Mouse (Mus musculus) heart, embryonic 11.5 days (tissue): Measurements from ENCODE around the gene Osgin1. TPM values are rescaled to one million over a fixed set of nuclear protein-coding genes. Genes with fewer than 3 reads are reported as not detected.

Experiments
- ATAC-seq: fragments of 200-750 bp; cut with Nextera tagmentation; replicated peaks from 2 replicates; pipeline ENCODE4 v1.8.0; 2017; ENCODE audit warnings: moderate library complexity; ENCODE audit not compliant: insufficient number of reproducible peaks, low FRiP score, low TSS enrichment
- H3K27ac ChIP-seq: fragments of 300-500 bp; sonication (generic); 2 replicates; pipeline ENCODE4 v1.5.1; 2014; ENCODE audit warnings: mild to moderate bottlenecking, low read depth, low read length
- H3K27me3 ChIP-seq: fragments of 300-500 bp; sonication (generic); 2 replicates; pipeline ENCODE4 v1.6.1; 2014; ENCODE audit warnings: mild to moderate bottlenecking, low read length, mixed read lengths; ENCODE audit not compliant: control insufficient read depth, insufficient read depth
- H3K36me3 ChIP-seq: fragments of 300-500 bp; sonication (generic); 2 replicates; pipeline ENCODE4 v1.6.1; 2014; ENCODE audit warnings: mild to moderate bottlenecking, low read length, moderate library complexity, mixed read lengths; ENCODE audit not compliant: control insufficient read depth, insufficient read depth
- H3K4me1 ChIP-seq: fragments of 300-500 bp; sonication (generic); 2 replicates; pipeline ENCODE4 v1.6.1; 2014; ENCODE audit warnings: low read length; ENCODE audit not compliant: control insufficient read depth, insufficient read depth
- H3K4me2 ChIP-seq: fragments of 300-500 bp; sonication (generic); 2 replicates; pipeline ENCODE4 v1.6.1; 2014; ENCODE audit warnings: mild to moderate bottlenecking, moderate library complexity
- H3K4me3 ChIP-seq: fragments of 300-500 bp; sonication (generic); 2 replicates; pipeline ENCODE4 v1.5.1; 2014; ENCODE audit warnings: low read depth, low read length
- H3K9ac ChIP-seq: fragments of 300-500 bp; sonication (generic); 2 replicates; pipeline ENCODE4 v1.6.1; 2014; ENCODE audit warnings: mild to moderate bottlenecking, low read depth, low read length, moderate library complexity
- H3K9me3 ChIP-seq: fragments of 300-500 bp; sonication (generic); replicated peaks from 2 replicates; pipeline ENCODE4 v1.6.1; 2016; ENCODE audit warnings: low read length; ENCODE audit not compliant: control insufficient read depth
- WGBS: fragments of 180-500 bp; shearing (Covaris S2); extraction: QIAGEN DNeasy Blood & Tissue Kit; methylation state at CpG from one replicate; pipeline ENCODE4 v1.1.7; 2014; ENCODE audit not compliant: insufficient replicate concordance; 5-methylcytosine and 5-hydroxymethylcytosine counted together
- polyA plus RNA-seq: library from polyadenylated mRNA; unstranded; fragments of >200 nt; fragmentation: Nextera tagmentation; extraction: Ambion mirVana; gene quantifications from 2 replicates; pipeline ENCODE4 v1.2.1, GENCODE M21; 2014

Gene Osgin1
- polyA plus RNA-seq, 1 experiment from 2014 or later: 0.94 TPM

DNA sequence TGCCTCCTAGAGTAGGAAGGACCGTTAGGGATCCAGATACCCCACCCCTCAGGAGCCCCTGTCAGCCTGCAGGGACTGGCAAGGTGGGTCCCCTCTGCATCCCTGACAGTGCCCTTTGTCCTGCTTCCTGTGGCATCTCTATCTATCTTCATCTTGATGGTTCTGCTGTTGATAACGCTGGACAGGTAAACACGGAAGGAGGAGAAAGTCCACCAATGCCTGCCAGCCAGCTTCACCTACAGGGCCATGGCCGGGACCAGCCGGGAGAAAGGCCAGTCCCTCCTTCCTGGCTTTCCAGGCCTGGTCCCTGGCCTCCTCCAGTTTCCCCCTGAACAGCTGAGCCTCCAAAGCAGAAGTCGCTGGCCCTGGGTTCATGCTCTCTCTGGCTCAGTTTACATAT, 645 bp downstream of the Osgin1 start:
- Histone ChIP-seq H3K27me3 (no peaks in the 10 kb centered on the region; the same call in none of the 2 replicates), H3K4me1 (peaks cover 9% of the 10 kb centered on the region; the same call in 1 of the 2 replicates), H3K4me3 (no peak overlapping the region), H3K9ac (no peak overlapping the region), H3K27ac (no peak overlapping the region), H3K9me3 (no peaks in the 10 kb centered on the region), H3K36me3 (no peaks in the 10 kb centered on the region), H3K4me2 (no peak overlapping the region)
- ATAC-seq: no peak
- 63% methylated on average over 6 of the region's 6 CpGs for WGBS

DNA sequence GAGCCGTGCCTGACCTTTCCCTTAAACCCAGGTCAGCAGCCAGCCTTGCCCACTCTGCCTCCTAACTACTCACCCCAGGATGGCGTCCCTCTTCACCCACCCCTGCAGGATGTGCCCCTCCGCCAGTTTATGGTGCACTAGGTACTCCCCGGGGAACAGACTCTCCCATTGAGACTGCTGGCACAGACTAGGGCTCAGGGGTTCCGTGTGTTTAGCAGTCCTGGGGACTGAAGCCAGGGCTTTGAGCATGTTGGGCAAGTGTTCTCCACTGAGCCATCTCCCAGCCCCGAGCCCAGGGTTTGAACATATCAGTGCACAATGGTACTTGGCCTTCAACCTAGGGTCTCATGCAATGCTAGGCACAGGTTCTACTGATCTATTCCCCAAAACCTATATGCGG, 1.6 kb downstream of the Osgin1 start:
- H3K27ac ChIP-seq: no peak overlapping the region
- no peak overlapping the region for H3K9ac ChIP-seq
- no peak for ATAC-seq
- no peak overlapping the region for H3K4me3 ChIP-seq
- H3K36me3 ChIP-seq: no peaks in the 10 kb centered on the region
- peaks cover 9% of the 10 kb centered on the region; the same call in 1 of the 2 replicates for H3K4me1 ChIP-seq
- no peaks in the 10 kb centered on the region for H3K9me3 ChIP-seq
- no peak overlapping the region for H3K4me2 ChIP-seq
- peaks cover 2% of the 10 kb centered on the region for H3K27me3 ChIP-seq
- WGBS: 77% methylated on average over 7 of the region's 7 CpGs

DNA sequence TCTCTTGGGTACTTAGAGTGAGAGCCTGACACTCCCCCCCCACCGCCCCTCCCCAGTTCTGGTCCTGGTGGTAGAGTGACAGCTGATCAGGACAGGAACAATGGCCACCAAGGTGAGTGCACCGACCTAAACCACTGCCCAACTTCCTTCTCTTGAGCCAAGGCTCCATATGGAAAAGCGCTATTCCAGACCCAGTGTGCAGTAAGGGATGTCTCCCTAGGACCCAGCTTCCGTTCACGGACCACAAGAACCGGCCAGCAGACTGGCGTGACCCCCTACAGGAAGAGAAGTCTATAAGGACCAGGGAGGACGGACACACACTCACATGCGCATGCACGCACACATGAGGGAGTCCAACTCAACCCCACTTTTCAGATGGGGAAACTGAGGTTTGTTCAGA, 2.4 kb downstream of the Osgin1 start:
- H3K27ac ChIP-seq: no peak overlapping the region
- WGBS: 80% methylated on average over 10 of the region's 10 CpGs
- no peak overlapping the region for H3K4me2 ChIP-seq

DNA sequence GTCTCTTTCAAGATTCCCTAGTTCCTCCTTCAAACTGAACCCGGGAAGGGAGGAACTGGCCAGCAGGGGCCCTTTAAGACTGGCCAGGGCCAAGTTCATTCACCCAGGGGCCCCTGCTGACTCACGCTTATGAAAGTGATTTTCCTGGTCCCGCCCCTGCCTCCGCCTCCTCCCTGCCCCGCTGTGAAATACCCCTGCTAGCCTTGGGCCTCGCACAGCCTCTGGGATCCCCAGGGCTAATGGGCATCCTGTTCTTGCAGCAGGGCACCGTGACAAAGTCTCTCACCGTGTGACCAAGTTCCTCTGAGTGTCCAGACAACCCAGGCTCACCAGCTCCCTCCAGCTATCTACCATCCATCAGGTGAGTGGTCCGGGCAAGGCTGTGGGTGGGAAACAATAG, 3.0 kb downstream of the Osgin1 start:
- ATAC-seq: no peak
- H3K4me3 ChIP-seq: no peak overlapping the region
- H3K9me3 ChIP-seq: no peaks in the 10 kb centered on the region
- 13% methylated on average over 9 of the region's 9 CpGs for WGBS
- no peaks in the 10 kb centered on the region for H3K36me3 ChIP-seq
- H3K4me1 ChIP-seq: peaks cover 9% of the 10 kb centered on the region; the same call in 1 of the 2 replicates
- peak overlapping the region; percentile 19; the same call in 1 of the 2 replicates for H3K4me2 ChIP-seq
- peaks cover 7% of the 10 kb centered on the region for H3K27me3 ChIP-seq
- H3K27ac ChIP-seq: no peak overlapping the region
- no peak overlapping the region for H3K9ac ChIP-seq

More for the DNA sequence above, 2.4 kb downstream of the Osgin1 start:
- Histone ChIP-seq H3K27me3 (peaks cover 2% of the 10 kb centered on the region), H3K4me3 (no peak overlapping the region), H3K9me3 (no peaks in the 10 kb centered on the region), H3K36me3 (no peaks in the 10 kb centered on the region), H3K4me1 (peaks cover 9% of the 10 kb centered on the region; the same call in 1 of the 2 replicates), H3K9ac (no peak overlapping the region)
- no peak for ATAC-seq

DNA sequence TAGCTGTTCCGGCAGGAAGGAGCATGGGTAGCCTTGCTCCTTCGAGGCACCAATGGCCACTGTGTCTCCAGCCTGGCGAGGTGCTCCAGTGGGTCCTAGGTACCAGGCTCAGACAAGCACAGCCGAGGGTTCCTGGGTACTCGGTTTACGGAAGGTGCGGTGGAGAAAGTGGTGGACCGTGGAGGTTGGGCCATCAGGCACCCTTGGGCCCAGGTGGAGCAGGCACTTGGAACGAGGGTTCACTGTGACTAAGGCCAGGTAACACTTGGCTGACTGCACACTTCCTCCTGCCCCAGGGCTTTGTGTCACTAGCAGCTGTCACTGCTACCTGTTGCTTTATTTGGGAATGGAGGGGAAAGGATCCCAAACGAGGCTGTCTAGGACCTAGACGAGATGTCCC, 3.6 kb downstream of the Osgin1 start:
- 68% methylated on average over 11 of the region's 11 CpGs for WGBS
- peaks cover 9% of the 10 kb centered on the region; the same call in 1 of the 2 replicates for H3K4me1 ChIP-seq
- H3K4me3 ChIP-seq: no peak overlapping the region
- H3K9ac ChIP-seq: no peak overlapping the region
- H3K4me2 ChIP-seq: no peak overlapping the region
- no peaks in the 10 kb centered on the region for H3K36me3 ChIP-seq
- no peak for ATAC-seq
- no peak overlapping the region for H3K27ac ChIP-seq
- H3K9me3 ChIP-seq: no peaks in the 10 kb centered on the region
- H3K27me3 ChIP-seq: peaks cover 12% of the 10 kb centered on the region

DNA sequence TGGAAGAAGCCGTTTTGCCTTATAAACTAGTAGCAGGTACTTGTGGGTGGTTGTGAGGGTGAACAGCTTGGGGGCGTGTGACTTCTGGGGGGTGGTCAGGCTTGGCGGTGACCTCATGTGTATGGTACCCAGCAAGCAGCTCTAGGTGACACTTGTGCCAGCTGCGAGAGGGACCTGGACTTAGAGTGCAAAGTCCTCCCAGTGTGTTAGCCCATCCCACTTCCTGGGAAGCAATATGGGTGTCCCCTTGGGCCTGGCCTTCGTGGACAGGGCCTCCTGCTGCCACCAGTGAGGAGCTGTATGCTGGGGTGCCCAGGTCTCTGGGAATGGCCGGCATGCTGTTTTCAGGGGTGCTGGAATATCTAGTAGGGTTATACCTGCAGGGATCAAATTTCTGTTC, 5.0 kb downstream of the Osgin1 start:
- WGBS: 74% methylated on average over 6 of the region's 6 CpGs
- peaks cover 13% of the 10 kb centered on the region for H3K27me3 ChIP-seq
- no peak overlapping the region for H3K9ac ChIP-seq
- H3K4me3 ChIP-seq: no peak overlapping the region
- no peaks in the 10 kb centered on the region for H3K36me3 ChIP-seq
- no peaks in the 10 kb centered on the region for H3K9me3 ChIP-seq
- ATAC-seq: no peak
- no peak overlapping the region for H3K27ac ChIP-seq
- H3K4me2 ChIP-seq: no peak overlapping the region
- peaks cover 9% of the 10 kb centered on the region; the same call in 1 of the 2 replicates for H3K4me1 ChIP-seq

DNA sequence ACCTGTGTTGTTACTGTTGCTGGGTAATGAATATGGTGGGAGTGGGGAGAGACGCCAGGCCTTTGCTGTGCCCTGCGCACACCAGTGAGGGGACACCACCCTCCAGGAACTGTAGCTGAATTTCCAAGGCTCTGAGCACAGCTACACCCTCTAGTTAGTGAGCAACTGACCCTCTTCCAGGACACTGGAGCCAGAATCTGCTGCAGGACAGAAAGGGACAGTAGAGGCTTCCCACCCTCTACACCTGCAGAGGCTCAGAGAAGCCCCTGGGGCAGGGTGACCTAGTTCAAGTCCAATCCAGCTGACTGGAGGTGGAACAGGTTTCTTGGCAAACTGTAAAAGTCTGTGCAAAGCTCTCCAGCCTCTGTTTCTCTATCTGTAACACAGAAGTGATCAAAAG, 5.5 kb downstream of the Osgin1 start:
- ATAC-seq: no peak
- no peak overlapping the region for H3K27ac ChIP-seq
- H3K9ac ChIP-seq: no peak overlapping the region
- no peak overlapping the region for H3K4me3 ChIP-seq
- H3K4me1 ChIP-seq: peaks cover 9% of the 10 kb centered on the region; the same call in 1 of the 2 replicates
- H3K4me2 ChIP-seq: no peak overlapping the region
- H3K36me3 ChIP-seq: no peaks in the 10 kb centered on the region
- WGBS: 94% methylated on average over 2 of the region's 2 CpGs
- H3K9me3 ChIP-seq: no peaks in the 10 kb centered on the region
- H3K27me3 ChIP-seq: peaks cover 13% of the 10 kb centered on the region

DNA sequence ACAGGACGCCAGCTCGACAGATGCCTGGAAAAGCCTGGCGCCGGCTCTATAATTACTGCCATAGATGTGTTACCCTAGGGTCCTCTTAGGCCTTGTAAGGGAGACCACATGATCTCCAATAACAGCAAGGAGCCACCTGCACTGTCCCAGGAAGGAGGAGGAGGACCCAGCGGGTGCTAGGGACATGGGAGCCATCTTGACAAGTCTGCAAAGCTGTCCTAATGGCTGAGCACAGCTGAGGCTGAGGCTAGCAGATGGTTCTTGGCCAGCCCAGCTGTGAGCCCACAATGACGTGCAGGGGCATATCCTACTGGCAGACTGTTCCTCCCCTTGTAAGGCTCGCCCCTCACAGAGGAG, 5.9 kb downstream of the Osgin1 start:
- ATAC-seq: no peak
- Histone ChIP-seq H3K36me3 (no peaks in the 10 kb centered on the region), H3K27ac (no peak overlapping the region), H3K4me1 (peaks cover 9% of the 10 kb centered on the region; the same call in 1 of the 2 replicates), H3K9ac (no peak overlapping the region), H3K27me3 (peaks cover 16% of the 10 kb centered on the region), H3K4me2 (no peak overlapping the region), H3K9me3 (no peaks in the 10 kb centered on the region), H3K4me3 (no peak overlapping the region)
- 67% methylated on average over 7 of the region's 7 CpGs for WGBS

DNA sequence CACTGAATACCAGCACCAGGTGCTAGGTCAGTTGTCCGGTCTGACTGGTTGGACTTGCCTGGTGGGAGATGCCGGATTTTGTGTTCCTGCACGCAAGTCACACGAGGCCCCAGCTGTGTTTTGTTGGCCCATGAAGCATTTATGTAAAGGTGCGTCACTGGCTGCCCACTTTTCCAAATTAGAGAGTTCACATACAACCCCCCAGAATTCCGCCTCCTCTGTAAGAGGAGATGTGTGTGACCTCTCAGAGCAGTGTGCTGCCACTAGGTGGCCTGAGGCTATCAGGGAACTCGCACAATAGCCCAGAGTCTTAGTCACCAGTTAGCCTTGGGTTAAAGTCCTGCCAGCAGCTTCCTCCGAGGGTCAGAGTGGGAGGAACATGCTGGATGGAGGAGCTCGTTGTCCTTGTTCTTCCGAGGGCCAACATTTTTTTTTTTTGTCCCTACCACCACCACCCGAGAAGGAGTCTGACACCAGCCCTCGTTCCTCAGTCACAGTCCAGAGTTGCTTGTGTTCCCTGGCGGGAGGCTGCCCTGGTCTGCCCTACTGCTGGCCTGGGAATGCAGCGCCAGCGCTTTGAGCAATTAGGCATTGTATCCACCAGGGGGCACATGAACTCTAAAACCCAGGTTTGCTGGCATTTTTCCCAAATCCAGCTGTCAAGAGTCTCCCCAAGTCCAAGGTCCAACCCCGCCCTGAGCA, 6.5 kb downstream of the Osgin1 start:
- no peaks in the 10 kb centered on the region for H3K9me3 ChIP-seq
- H3K4me2 ChIP-seq: peak overlapping the region; percentile 48
- no peak for ATAC-seq
- no peak overlapping the region for H3K4me3 ChIP-seq
- H3K4me1 ChIP-seq: peaks cover 9% of the 10 kb centered on the region; the same call in 1 of the 2 replicates
- WGBS: 13% methylated on average over 16 of the region's 16 CpGs
- H3K36me3 ChIP-seq: no peaks in the 10 kb centered on the region
- H3K27ac ChIP-seq: no peak overlapping the region
- peaks cover 21% of the 10 kb centered on the region for H3K27me3 ChIP-seq
- H3K9ac ChIP-seq: no peak overlapping the region
